Mouse (Mus musculus): ENCODE measurements around the gene Golph3l.
"Not testable (repeated sequence)": the region's sequence is repeated elsewhere in the genome, so short reads cannot be mapped to it uniquely, and the experiment has no call there.

The Golph3l gene

DNA sequence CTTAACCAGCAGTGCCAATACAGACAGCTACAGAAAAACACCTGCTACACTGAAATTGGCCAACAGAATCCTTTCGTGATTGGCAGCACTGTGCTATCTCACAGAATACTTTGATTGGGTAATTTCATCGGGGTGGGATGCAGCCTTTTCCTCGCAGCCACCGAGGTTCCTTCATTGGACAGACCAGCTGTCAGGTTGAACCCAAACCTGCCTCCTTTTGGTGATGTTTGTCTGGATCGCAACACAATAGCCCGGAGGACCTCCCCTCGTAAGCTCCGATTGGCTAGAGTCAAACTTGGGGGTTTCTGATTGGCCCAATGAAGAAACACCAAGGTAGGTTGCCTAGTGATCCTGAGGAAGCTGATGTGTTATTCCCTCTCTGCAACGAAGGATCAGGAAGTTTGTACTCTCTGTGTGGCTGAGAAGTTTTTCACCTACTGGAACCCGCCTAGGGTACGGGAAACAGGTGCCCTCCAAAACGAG lies at the start of gene Golph3l:
TSS of gene Golph3l (plus strand) at position 331 of the 483 bp plus-strand sequence.
- peak; percentile 99 for DNase-seq (ENCODE audit: low read depth, low spot score)

GRCm38 (mm10) chr3:95538936-95539335 lies 49.8 kb upstream of the Golph3l start:
- no peak for DNase-seq (ENCODE audit: low read depth, low spot score)

- DNase-seq (ENCODE audit: low read depth, low spot score) = no peak
Observed at GRCm38 (mm10) chr3:95539837-95540236, 48.9 kb upstream of the Golph3l start.

DNA sequence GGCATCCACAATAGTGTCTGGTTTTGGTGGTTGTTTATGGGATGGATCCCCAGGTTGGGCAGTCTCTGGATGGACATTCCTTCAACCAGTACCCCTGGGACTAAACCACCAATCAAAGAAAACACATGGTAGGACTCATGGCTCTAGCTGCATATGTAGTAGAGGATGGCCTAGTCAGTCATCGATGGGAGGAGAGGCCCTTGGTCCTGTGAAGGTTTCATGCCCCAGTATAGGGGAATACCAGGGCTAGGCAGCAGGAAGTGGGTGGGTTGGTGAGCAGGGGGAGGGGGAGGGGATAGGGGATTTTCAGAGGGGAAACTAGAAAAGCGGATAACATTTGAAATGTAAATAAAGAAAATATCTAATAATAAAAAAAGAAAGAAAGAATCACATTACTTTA lies 47.5 kb upstream of the Golph3l start:
- DNase-seq (ENCODE audit: low read depth, low spot score) = not testable (repeated sequence)

DNA sequence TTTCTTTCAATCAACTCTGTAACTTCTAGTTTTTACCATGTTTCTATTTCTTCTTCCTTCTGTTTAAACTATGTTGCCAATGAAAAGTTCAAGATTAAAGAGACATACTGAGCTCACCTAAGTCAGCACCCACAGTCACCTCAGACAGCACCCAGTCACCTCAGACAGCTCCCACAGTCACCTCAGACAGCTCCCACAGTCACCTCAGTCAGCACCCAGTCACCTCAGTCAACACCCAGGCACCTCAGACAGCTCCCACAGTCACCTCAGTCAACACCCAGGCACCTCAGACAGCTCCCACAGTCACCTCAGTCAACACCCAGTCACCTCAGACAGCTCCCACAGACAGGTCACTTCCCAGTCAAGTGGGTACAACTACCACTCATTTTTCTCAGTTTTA lies 46.6 kb upstream of the Golph3l start:
- DNase-seq (ENCODE audit: low read depth, low spot score) = peak; percentile 5

GRCm38 (mm10) chr3:95542981-95543380 lies 45.8 kb upstream of the Golph3l start:
- DNase-seq (ENCODE audit: low read depth, low spot score) = no peak

- DNase-seq (ENCODE audit: low read depth, low spot score) = no peak
Observed at GRCm38 (mm10) chr3:95550176-95550575, 38.6 kb upstream of the Golph3l start.

DNA sequence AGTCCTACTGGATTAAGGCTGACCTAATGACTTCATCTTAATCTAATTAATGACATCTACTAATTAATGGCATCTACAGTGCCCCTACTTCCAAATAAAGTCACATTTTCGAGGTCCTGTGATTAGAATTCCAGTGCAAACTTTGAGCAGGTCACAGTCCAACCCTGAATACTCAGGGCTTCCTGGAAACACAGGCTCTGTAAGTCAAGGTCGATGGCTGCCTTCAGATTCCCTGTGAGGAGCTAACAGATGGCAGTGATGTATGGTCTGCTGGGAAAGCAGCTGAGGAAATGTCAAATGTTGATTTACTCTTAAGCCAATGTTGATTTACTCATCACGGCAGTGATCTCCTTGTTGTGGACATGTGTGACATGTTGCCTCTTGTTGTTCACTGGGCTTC lies 34.7 kb upstream of the Golph3l start:
- DNase-seq (ENCODE audit: low read depth, low spot score) = no peak

GRCm38 (mm10) chr3:95559437-95559836 lies 29.3 kb upstream of the Golph3l start, which contains the start of gene Hormad1:
Gene Hormad1, plus strand, starts transcription at chr3:95559677.
- DNase-seq (ENCODE audit: low read depth, low spot score) = no peak

- no peak for DNase-seq (ENCODE audit: low read depth, low spot score)
Observed at GRCm38 (mm10) chr3:95560738-95561137, 28.0 kb upstream of the Golph3l start.

- DNase-seq (ENCODE audit: low read depth, low spot score) = no peak
Observed at GRCm38 (mm10) chr3:95561826-95562225, 26.9 kb upstream of the Golph3l start.

DNA sequence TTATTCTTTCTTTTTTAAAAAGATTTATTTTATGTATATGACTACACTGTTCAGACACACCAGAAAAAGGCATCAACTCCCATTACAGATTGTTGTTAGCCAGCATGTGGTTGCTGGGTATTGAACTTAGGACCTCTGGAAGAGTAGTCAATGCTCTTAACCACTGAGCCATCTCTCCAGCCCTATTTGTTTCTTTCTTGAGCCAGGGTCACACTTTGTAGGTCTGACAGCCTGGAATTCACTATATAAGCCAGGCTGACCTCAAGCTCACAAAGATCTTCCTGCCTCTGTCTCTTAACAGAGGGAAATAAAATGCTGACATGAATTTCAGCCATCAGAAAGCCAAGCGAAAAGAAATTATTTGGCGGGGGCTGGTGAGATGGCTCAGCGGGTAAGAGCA lies 19.1 kb upstream of the Golph3l start:
- no peak for DNase-seq (ENCODE audit: low read depth, low spot score)

DNA sequence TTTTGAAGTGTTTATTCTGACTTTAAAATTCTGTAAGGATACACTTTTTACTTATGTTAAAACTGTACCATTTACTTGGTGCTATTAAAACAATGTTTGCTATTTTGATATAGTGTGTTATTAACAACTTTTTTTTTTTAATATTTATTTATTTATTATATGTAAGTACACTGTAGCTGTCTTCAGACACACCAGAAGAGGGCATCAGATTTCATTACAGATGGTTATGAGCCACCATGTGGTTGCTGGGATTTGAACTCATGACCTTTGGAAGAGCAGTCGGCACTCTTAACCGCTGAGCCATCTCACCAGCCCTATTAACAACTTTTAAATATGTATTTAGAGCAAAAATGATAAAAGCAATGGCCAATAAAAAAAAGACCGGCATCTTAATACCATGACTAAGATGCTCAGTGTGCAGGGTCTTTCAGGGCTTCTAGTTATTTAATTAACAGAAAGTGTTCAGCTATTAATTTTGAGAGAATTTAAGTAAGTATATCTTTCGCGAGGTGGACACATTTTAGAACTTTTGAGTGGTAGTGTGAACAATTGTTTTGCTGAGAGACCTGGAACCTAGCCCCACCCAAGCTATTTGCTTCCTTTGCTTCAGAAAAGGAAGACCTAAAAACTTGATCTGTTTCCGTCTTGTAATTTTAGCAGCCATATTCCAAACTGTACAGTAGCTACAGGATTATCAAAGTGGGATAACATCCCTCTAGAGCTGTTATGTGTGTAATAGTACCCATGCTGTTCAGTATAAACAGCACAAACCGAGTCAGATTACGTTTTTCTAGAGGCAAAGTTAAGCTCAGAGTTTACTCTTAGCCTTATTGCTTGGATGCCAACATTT lies 755 bp upstream of the Golph3l start:
- DNase-seq (ENCODE audit: low read depth, low spot score) = no peak

DNA sequence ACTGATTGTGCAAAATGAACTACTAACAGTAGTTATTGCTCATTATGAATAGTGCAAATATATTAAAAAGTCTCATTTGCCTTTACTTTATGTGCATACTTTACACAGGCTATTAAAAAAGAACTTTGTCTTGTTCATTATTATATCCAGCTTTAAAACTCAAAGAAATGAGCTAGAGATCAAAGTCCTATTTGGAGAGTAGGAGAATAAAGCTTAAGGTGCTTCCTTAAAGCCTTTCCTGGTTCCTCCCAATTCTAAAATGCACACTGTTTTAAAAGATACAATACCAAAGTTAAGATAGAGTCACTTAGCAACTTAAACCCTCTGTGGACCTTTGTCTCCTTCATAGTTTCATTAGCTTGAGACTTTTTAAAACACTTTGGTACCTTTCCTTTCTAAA lies 10.0 kb downstream of the Golph3l start:
- no peak for DNase-seq (ENCODE audit: low read depth, low spot score)

DNA sequence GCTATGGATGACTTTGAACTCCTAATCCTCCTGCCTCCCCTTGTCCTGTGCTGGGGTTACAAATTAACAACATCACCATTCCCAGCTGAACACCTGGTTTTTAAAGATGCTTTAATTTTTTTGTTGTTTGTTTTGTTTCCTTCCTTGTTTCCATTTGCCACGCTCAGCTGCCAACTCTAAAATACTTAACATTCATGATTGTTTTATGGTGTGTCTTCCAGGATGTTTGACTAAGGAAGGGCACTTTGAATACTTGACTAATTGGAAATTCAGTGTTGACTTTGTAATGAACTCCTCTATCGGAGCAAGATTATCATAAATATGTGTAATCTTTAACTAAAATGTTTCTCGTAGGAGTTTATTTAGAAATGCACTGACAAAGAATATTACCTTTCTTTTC lies 12.6 kb downstream of the Golph3l start:
- DNase-seq (ENCODE audit: low read depth, low spot score) = no peak

GRCm38 (mm10) chr3:95606096-95606495 lies 17.4 kb downstream of the Golph3l start:
- no peak for DNase-seq (ENCODE audit: low read depth, low spot score)

- no peak for DNase-seq (ENCODE audit: low read depth, low spot score)
Observed at GRCm38 (mm10) chr3:95609195-95609594, 20.5 kb downstream of the Golph3l start.

DNA sequence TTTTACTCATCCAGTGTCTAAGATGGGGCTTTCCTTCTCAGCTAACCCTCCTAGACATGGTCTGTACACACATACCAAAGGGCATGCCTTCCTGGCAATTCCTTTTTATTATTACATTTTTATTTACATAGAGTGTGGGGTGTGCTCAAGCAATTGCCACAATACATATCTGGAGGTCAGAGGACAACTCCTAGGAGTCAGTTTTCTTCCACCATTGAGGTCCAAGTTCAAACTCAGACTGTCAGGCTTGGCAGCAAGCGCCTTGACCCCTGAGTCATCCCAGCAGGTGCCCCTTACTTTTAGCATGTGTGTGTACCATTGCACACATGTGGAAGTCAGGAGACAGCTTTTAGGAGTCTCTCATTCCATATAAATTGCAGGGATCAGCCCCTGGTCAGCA lies 25.3 kb downstream of the Golph3l start:
- DNase-seq (ENCODE audit: low read depth, low spot score) = no peak

- DNase-seq (ENCODE audit: low read depth, low spot score) = no peak
Observed at GRCm38 (mm10) chr3:95618511-95618910, 29.8 kb downstream of the Golph3l start.

DNA sequence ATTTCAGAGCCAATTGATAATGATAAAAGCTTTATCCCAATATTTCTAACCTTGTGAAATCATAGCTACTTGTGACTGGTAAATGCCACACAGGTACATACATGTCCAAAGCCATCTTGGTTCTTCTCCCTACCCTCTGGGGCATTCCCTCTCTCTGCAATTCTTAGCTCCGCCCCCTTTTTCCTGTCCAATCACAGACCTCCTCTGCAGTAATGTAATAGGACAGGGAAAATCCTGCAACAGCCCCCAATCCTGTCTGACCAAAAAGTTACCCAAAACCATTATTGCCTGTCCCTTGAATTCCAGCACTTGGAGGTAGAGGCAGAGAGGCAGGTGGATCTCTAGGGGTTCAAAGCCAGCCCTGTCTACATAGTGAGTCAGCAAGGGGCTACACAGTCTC lies 32.5 kb downstream of the Golph3l start:
- no peak for DNase-seq (ENCODE audit: low read depth, low spot score)

DNA sequence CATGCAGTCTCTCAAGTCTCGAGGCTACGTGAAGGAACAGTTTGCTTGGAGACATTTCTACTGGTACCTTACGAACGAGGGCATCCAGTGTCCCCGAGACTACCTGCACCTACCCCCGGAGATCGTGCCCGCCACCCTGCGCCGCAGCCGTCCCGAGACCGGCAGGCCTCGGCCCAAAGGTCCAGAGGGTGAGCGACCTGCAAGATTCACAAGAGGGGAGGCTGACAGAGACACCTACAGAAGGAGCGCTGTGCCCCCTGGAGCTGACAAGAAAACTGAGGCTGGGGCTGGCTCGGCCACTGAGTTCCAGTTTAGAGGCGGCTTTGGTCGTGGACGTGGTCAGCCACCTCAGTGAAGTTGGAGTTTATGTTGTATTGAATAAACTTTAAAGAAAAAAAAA lies 33.7 kb downstream of the Golph3l start:
- DNase-seq (ENCODE audit: low read depth, low spot score) = not testable (repeated sequence)

DNA sequence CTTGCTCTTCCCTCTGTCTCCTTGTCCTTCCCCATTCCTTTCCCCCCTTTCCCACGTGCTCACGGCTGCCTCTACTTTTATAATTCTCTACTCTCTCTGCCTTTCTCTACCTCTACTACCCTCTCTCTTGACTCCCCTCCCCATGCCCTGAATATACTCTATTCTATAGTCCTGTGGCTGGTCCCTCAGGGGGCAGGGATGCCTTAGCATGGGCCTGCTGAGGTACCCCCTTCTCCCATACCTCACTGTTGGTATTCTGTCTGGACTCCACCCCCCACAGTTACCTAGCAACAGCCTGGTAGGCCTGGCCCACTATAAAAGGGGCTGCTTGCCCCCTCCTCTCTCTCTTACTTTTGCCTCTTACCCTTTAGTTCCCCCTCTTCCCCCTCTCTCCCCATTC lies 34.8 kb downstream of the Golph3l start:
- DNase-seq (ENCODE audit: low read depth, low spot score) = no peak

DNA sequence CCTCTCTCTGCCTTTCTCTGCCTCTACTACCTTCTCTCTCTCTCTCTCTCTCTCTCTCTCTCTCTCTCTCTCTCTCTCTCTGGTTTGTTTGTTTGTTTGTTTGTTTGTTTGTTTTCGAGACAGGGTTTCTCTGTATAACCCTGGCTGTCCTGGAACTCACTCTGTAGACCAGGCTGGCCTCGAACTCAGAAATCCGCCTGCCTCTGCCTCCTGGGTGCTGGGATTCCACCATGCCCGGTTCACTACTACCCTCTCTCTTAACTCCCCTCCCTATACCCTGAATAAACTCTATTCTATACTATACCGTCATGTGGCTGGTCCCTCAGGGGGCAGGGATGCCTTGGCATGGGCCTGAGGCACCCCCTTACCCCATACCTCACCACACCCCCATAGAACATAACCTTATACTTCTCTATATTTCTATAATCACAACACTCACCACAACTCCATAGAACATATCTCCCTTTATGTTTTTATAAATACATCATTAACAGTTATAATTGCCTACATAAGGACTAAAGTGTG lies 35.3 kb downstream of the Golph3l start:
- DNase-seq (ENCODE audit: low read depth, low spot score) = not testable (repeated sequence)
